Mouse (Mus musculus): ENCODE measurements around the gene Gopc. TPM values are rescaled to one million over a fixed set of nuclear protein-coding genes. Genes with fewer than 3 reads are reported as not detected.

Gopc gene
- polyA plus RNA-seq, 1 experiment from 2014 or later: 9.9 TPM

GRCm38 (mm10) chr10:52383522-52383921 lies 1.6 kb upstream of the Gopc start:
- Histone ChIP-seq H3K27me3 (replicated peaks) (no peaks in the 10 kb centered on the region), H3K4me3 (no peak overlapping the region), H3K36me3 (no peaks in the 10 kb centered on the region), H3K27ac (no peak overlapping the region), H3K9me3 (replicated peaks) (no peaks in the 10 kb centered on the region), H3K4me1 (peaks cover 27% of the 10 kb centered on the region), H3K4me2 (no peak overlapping the region), H3K9ac (no peak overlapping the region)
- WGBS (ENCODE audit: insufficient replicate concordance): 74% methylated on average over 1 of the region's 1 CpGs
- no peak for ATAC-seq

DNA sequence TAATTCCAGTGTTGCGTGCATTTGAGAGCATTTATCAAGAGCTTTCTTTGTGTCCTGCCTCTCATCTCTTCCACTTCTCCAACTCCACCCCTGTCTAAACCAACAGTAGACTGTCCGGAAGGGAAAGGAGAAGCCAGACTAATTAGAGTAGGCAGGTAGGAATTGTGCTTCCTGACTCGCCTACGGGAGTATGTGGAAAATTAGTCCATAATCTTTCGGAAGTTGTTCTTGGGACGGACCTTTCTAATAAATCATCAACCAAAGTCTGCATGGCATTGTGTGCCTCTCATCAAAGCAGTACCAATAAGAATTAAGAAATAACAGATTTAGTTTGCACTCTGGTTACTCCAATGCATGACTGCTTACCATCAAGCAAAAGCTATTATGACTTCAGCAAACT lies 1.1 kb upstream of the Gopc start:
- Histone ChIP-seq H3K9me3 (replicated peaks) (no peaks in the 10 kb centered on the region), H3K27me3 (replicated peaks) (no peaks in the 10 kb centered on the region), H3K4me3 (peak overlapping the region; percentile 93), H3K9ac (peak overlapping the region; percentile 96), H3K4me1 (peaks cover 31% of the 10 kb centered on the region), H3K27ac (peak overlapping the region; percentile 88; the same call in 1 of the 2 replicates), H3K4me2 (peak overlapping the region; percentile 92), H3K36me3 (no peaks in the 10 kb centered on the region)
- ATAC-seq: no peak
- WGBS (ENCODE audit: insufficient replicate concordance): 70% methylated on average over 6 of the region's 6 CpGs

DNA sequence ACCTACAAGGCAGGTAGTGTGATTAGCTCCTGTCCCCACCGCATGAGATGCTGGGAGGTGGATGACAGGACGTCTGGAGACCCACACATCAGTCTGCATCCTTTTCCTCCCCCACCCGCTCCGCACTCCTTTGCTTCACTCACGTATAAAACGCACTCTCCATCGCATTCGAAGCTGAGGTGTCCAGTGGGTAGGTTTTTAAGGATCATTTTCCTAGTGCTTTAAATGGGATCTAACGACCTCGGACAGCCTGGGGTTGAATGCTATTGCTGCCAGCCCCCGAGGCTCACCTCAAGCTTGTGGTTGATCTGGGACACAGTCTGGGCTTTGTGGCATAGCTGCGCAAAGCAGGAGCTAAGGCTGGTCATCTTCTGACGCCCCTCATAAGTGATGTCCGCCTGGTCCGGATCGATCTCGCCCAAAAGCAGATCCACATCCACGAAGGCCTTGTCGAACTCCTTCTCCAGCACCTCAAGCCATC lies 563 bp downstream of the Gopc start:
- peak; percentile 28 for ATAC-seq
- Histone ChIP-seq H3K27ac (peak overlapping the region; percentile 88), H3K4me3 (peak overlapping the region; percentile 93), H3K4me1 (peaks cover 35% of the 10 kb centered on the region), H3K27me3 (replicated peaks) (no peaks in the 10 kb centered on the region), H3K9me3 (replicated peaks) (no peaks in the 10 kb centered on the region), H3K9ac (peak overlapping the region; percentile 96), H3K36me3 (no peaks in the 10 kb centered on the region), H3K4me2 (peak overlapping the region; percentile 92)
- under 1% methylated on average over 19 of the region's 19 CpGs for WGBS (ENCODE audit: insufficient replicate concordance)

- Histone ChIP-seq H3K4me1 (peaks cover 31% of the 10 kb centered on the region), H3K27me3 (replicated peaks) (no peaks in the 10 kb centered on the region), H3K4me3 (no peak overlapping the region), H3K27ac (no peak overlapping the region), H3K4me2 (no peak overlapping the region), H3K9me3 (replicated peaks) (no peaks in the 10 kb centered on the region), H3K9ac (no peak overlapping the region), H3K36me3 (no peaks in the 10 kb centered on the region)
- WGBS (ENCODE audit: insufficient replicate concordance): 90% methylated on average over 2 of the region's 2 CpGs
- no peak for ATAC-seq
These were observed 4.1 kb downstream of the Gopc start for GRCm38 (mm10) chr10:52377813-52378212.

DNA sequence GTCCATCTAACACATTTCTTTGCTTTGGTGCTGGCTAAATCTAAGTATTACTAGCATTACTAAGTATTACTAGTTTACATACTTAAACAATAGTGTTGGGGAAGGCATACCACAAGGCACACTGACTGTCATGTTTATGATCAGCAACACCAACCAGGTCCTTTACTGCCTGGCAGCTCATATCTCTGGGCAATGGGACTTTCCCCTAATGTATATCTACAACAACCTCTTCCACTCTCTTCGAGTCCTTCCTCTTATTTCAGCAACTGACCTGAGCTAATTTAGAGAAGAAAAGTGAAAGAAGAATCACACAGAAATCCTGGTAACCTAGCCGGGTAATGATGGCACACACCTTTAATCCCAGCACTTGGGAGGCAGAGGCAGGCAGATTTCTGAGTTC lies 5.5 kb downstream of the Gopc start:
- no peak overlapping the region for H3K9ac ChIP-seq
- no peaks in the 10 kb centered on the region for H3K27me3 ChIP-seq (replicated peaks)
- ATAC-seq: no peak
- H3K4me3 ChIP-seq: no peak overlapping the region
- H3K36me3 ChIP-seq: no peaks in the 10 kb centered on the region
- H3K4me2 ChIP-seq: no peak overlapping the region
- 54% methylated on average over 2 of the region's 2 CpGs for WGBS (ENCODE audit: insufficient replicate concordance)
- peaks cover 27% of the 10 kb centered on the region for H3K4me1 ChIP-seq
- no peak overlapping the region for H3K27ac ChIP-seq
- H3K9me3 ChIP-seq (replicated peaks): no peaks in the 10 kb centered on the region

GRCm38 (mm10) chr10:52374651-52375050 lies 7.3 kb downstream of the Gopc start:
- no peaks in the 10 kb centered on the region for H3K27me3 ChIP-seq (replicated peaks)
- no peak for ATAC-seq
- H3K36me3 ChIP-seq: no peaks in the 10 kb centered on the region
- no peak overlapping the region for H3K4me2 ChIP-seq
- H3K9me3 ChIP-seq (replicated peaks): no peaks in the 10 kb centered on the region
- H3K4me1 ChIP-seq: peaks cover 15% of the 10 kb centered on the region
- no peak overlapping the region for H3K4me3 ChIP-seq
- H3K9ac ChIP-seq: no peak overlapping the region
- H3K27ac ChIP-seq: no peak overlapping the region

DNA sequence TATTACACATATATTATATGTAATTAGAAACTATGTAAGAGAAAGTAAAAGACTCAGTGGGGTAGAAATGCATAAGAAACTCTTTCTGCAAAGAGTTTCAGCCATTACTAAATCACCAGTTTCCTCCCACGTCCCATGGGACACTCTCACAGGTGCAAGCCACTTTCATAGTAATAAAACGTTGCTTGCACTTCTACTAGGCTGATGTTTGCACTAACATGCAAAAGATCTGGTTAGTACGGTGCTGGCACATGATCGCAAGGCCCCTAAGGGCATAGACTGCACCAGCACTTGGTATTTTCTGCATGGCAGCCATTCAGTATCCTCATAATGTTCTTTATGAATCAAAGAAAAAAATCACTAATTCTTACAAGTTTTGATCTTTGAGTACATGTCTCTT lies 8.1 kb downstream of the Gopc start:
- 78% methylated on average over 4 of the region's 4 CpGs for WGBS (ENCODE audit: insufficient replicate concordance)
- H3K27ac ChIP-seq: no peak overlapping the region
- no peak overlapping the region for H3K4me2 ChIP-seq
- ATAC-seq: no peak
- no peak overlapping the region for H3K4me3 ChIP-seq
- H3K27me3 ChIP-seq (replicated peaks): no peaks in the 10 kb centered on the region
- H3K4me1 ChIP-seq: peaks cover 11% of the 10 kb centered on the region
- H3K36me3 ChIP-seq: no peaks in the 10 kb centered on the region
- H3K9ac ChIP-seq: no peak overlapping the region
- no peaks in the 10 kb centered on the region for H3K9me3 ChIP-seq (replicated peaks)

DNA sequence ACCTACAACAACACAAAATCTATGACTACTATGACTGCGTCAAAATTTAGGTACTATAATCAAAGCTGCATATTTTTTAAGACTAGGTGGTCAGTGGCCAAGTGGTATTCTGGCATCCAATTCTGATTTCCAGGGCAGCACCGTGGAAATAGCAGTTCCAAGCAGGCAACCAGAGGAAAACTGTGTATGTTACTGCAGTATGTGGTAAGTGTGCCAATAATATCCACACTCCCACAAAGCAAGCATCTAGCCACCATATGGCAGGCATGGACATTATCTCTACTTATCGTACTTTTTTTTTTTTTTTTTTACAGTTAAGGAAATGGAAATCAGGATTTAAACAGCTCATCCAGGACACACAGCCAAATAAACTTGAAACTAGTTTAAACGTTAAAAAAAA lies 13.5 kb downstream of the Gopc start:
- H3K36me3 ChIP-seq: no peaks in the 10 kb centered on the region
- H3K4me2 ChIP-seq: no peak overlapping the region
- H3K4me3 ChIP-seq: no peak overlapping the region
- H3K9me3 ChIP-seq (replicated peaks): no peaks in the 10 kb centered on the region
- H3K9ac ChIP-seq: no peak overlapping the region
- H3K4me1 ChIP-seq: no peaks in the 10 kb centered on the region
- no peak for ATAC-seq
- no peaks in the 10 kb centered on the region for H3K27me3 ChIP-seq (replicated peaks)
- H3K27ac ChIP-seq: no peak overlapping the region
- 74% methylated on average over 4 of the region's 4 CpGs for WGBS (ENCODE audit: insufficient replicate concordance)

GRCm38 (mm10) chr10:52360862-52361609 lies 20.9 kb downstream of the Gopc start:
- no peaks in the 10 kb centered on the region for H3K27me3 ChIP-seq (replicated peaks)
- H3K9ac ChIP-seq: no peak overlapping the region
- 83% methylated on average over 9 of the region's 9 CpGs for WGBS (ENCODE audit: insufficient replicate concordance)
- H3K9me3 ChIP-seq (replicated peaks): no peaks in the 10 kb centered on the region
- no peaks in the 10 kb centered on the region for H3K4me1 ChIP-seq
- H3K4me3 ChIP-seq: no peak overlapping the region
- H3K27ac ChIP-seq: no peak overlapping the region
- no peak overlapping the region for H3K4me2 ChIP-seq
- ATAC-seq: no peak
- H3K36me3 ChIP-seq: 0 out of 2 replicates have a peak, but pooled peaks cover 8% of the 10 kb centered on the region

DNA sequence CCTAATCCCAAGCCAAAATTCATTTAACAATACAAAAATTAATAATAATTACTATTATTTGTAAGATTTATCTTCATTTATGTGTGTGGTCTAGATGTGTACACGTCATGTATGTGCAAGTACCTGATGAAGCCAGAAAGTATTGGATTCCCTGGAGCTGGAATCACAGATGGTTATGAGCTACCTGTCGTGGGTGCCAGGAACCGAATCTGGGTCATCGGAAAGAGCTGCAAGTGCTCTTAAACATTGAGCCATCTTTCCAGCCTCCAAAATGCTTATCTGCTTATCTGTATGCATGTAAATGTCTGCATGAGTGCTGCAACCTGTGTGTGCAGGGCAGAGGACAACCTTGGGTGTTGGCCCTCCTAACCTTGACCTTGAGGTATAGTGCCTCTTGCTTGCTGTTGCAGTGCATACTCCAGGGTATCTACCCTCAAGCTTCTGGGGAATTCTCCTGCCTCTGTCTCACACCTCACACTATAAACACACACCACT lies 21.6 kb downstream of the Gopc start:
- no peaks in the 10 kb centered on the region for H3K27me3 ChIP-seq (replicated peaks)

DNA sequence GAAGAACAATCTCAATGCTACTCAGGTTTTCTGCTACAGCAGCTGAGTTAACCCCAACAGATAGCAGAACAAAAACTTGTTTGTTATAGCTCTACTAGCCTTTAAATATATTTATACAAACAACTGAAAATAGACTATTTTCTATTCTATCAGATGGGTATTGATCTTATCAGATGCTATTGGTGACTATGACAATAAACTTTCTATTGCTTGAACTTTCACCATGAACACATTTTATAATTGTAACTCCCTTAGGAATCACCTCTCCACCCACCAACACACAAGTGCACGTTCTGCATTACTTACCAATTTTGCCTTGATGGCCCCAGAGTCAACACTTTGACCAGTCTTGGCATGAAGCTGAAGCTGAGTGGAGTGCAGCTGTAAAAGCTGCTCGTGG lies 23.5 kb downstream of the Gopc start, which contains the start of gene Gm26741:
Gene Gm26741 (plus strand): TSS at position 301 of the 400 bp plus-strand sequence.
- ATAC-seq: no peak

More for the DNA sequence above, 21.6 kb downstream of the Gopc start:
- WGBS (ENCODE audit: insufficient replicate concordance): 87% methylated on average over 4 of the region's 4 CpGs
- H3K4me1 ChIP-seq: no peaks in the 10 kb centered on the region
- H3K36me3 ChIP-seq: 0 out of 2 replicates have a peak, but pooled peaks cover 16% of the 10 kb centered on the region
- no peaks in the 10 kb centered on the region for H3K9me3 ChIP-seq (replicated peaks)
- H3K4me2 ChIP-seq: no peak overlapping the region
- no peak overlapping the region for H3K27ac ChIP-seq
- ATAC-seq: no peak
- no peak overlapping the region for H3K9ac ChIP-seq
- no peak overlapping the region for H3K4me3 ChIP-seq

GRCm38 (mm10) chr10:52353184-52353583 lies 28.7 kb downstream of the Gopc start:
- Histone ChIP-seq H3K4me3 (no peak overlapping the region), H3K36me3 (peaks cover 58% of the 10 kb centered on the region), H3K27me3 (replicated peaks) (no peaks in the 10 kb centered on the region), H3K4me2 (no peak overlapping the region), H3K9me3 (replicated peaks) (no peaks in the 10 kb centered on the region), H3K9ac (no peak overlapping the region), H3K4me1 (no peaks in the 10 kb centered on the region), H3K27ac (no peak overlapping the region)
- 81% methylated on average over 9 of the region's 9 CpGs for WGBS (ENCODE audit: insufficient replicate concordance)
- no peak for ATAC-seq

More for the DNA sequence above, 23.5 kb downstream of the Gopc start, which contains the start of gene Gm26741:
- H3K27me3 ChIP-seq (replicated peaks): no peaks in the 10 kb centered on the region
- no peaks in the 10 kb centered on the region for H3K4me1 ChIP-seq
- 75% methylated on average over 2 of the region's 2 CpGs for WGBS (ENCODE audit: insufficient replicate concordance)
- no peaks in the 10 kb centered on the region for H3K9me3 ChIP-seq (replicated peaks)
- peaks cover 26% of the 10 kb centered on the region for H3K36me3 ChIP-seq
- no peak within 1 kb of the TSS for H3K4me3 ChIP-seq
- no peak within 1 kb of the TSS for H3K4me2 ChIP-seq
- no peak within 1 kb of the TSS for H3K9ac ChIP-seq
- H3K27ac ChIP-seq: no peak within 1 kb of the TSS

Data from liver, embryonic 12.5 days (tissue).